Mouse (Mus musculus): ENCODE results near the gene Stxbp1.

Gene Stxbp1

GRCm38 (mm10) chr2:32875675-32876489 lies 28.8 kb upstream of the Stxbp1 start, which contains the start of gene Fam129b:
Gene Fam129b (plus strand): TSS chr2:32876114.
- in situ Hi-C loops (cut with MboI; ENCODE audit: low pct_unique_long_range_greater_than_20kb in 1 of 2, low sequenced_read_pairs in 2 of 2, unreplicated experiment in 1 of 2), result loop anchor here in 1 of 2 experiments (5.0 kb wide), 1 partner anchor 36 kb away; no protein-coding TSS in a partner anchor

DNA sequence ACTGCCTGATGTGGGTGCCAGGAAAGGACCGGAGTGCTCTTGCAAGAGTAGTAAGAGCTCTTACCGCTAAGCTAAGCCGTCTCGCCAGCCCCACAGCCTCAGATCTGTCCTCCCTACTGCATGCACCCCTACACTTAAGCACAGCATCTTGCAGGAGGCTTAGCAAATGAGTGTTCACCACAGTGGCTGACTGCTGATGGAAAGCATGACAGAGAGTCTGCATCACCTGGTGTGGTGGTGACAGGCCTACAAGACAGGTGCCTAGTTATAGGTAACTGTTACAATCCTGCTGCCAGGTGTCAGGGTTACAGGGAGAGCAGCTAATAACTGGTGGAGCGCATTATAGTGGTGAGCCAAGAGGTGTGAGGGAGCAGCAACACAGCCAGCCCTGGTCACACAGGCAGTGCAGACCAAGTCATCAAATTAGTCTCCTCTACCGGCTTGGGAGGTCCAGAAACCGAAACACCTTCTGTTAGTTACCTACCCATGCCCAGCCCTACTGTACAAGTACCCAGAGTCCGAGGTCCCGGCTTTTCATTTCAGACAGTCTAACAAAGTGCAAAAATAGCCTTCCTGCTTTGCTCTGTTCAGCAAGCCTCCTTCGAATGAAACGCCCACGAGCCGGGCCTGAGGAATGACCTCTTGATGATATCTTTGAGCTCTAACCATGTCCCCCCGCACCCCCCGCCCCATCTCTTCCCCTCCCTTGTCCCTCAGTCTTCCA lies 28.1 kb upstream of the Stxbp1 start:
- in situ Hi-C loops (cut with MboI; ENCODE audit: low pct_unique_long_range_greater_than_20kb in 1 of 2, low sequenced_read_pairs in 2 of 2, unreplicated experiment in 1 of 2), result loop anchor here in 1 of 2 experiments (5.0 kb wide), 1 partner anchor 37 kb away; no protein-coding TSS in a partner anchor

GRCm38 (mm10) chr2:32874070-32874469 lies 27.0 kb upstream of the Stxbp1 start:
- in situ Hi-C loops (cut with MboI; ENCODE audit: low pct_unique_long_range_greater_than_20kb in 1 of 2, low sequenced_read_pairs in 2 of 2, unreplicated experiment in 1 of 2), result no loop called here

- in situ Hi-C loops (cut with MboI; ENCODE audit: low pct_unique_long_range_greater_than_20kb in 1 of 2, low sequenced_read_pairs in 2 of 2, unreplicated experiment in 1 of 2), result no loop called here
Observed at GRCm38 (mm10) chr2:32870275-32871100, 23.4 kb upstream of the Stxbp1 start.

DNA sequence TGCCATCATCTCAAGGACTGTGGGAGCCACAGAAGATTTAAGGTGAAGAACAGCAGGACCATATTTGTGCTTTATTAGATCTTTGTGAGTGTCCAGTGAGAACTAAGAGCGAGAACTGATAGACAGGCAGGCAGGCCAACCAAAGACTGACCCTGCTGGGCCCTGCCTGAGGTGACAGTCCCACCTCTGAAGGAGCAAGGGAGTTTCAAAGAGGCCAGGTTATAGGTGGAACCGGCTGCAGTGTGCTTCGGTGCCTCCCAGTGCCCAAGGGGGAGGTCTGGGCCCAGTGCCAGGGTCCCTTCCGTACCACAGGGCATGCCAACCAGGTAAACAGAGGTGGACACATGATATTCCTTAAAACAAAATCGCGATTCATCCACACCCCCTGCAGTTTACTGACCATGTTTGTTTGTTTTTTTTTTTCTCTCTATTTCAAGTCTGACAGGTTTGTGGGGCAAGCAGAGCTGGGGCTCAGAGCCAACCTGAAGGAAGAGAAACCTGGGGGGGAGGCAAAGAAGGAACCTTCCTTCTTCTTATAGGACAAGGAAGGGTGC lies 22.8 kb upstream of the Stxbp1 start:
- in situ Hi-C loops (cut with MboI; ENCODE audit: low pct_unique_long_range_greater_than_20kb in 1 of 2, low sequenced_read_pairs in 2 of 2, unreplicated experiment in 1 of 2), result loop anchor here in 1 of 2 experiments (10.0 kb wide), 1 partner anchor 45 kb away; no protein-coding TSS in a partner anchor

DNA sequence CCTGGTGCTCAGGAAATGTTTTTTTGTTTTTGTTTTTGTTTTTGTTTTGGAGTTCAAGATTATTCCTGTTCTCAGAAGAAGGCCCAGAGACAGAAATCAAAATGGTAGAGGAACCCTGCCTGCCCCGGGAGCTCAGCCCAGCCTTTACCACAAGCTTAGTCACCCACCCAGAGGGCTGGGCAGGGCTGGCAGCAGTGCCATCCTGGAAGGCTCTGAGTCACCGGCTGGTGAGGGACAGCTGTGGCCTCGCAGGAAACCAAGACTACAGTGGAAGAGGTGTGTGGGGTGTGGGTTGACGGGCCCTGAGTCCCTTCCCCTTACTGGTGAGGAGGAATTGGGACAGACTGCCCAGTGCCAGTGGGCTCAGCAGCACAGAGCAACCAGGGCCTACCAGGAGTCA lies 20.3 kb upstream of the Stxbp1 start:
- in situ Hi-C loops (cut with MboI; ENCODE audit: low pct_unique_long_range_greater_than_20kb in 1 of 2, low sequenced_read_pairs in 2 of 2, unreplicated experiment in 1 of 2), result loop anchor here in 1 of 2 experiments (10.0 kb wide), 1 partner anchor 47 kb away; no protein-coding TSS in a partner anchor

DNA sequence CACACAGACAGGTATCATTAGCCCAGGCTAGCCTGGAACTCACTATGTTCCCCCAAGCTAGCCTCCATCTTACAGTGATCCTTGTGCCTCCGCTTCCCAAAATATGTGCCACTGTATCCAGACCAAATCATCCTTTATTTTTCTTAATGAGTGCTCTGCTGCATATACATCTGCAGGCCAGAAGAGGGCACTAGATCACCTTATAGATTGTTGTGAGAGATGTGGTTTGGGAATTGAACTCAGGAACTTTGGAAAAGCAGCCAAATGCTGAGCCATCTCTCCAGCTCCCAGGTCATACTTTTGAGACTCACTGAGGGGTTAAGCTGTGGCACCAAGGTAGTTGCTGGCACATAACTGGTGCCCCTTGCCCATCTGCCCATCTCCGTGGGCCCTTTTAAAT lies 17.7 kb upstream of the Stxbp1 start:
- in situ Hi-C loops (cut with MboI; ENCODE audit: low pct_unique_long_range_greater_than_20kb in 1 of 2, low sequenced_read_pairs in 2 of 2, unreplicated experiment in 1 of 2), result loop anchor here in 1 of 2 experiments (10.0 kb wide), 1 partner anchor 50 kb away; no protein-coding TSS in a partner anchor

GRCm38 (mm10) chr2:32863317-32863716 lies 16.3 kb upstream of the Stxbp1 start:
- in situ Hi-C loops (cut with MboI; ENCODE audit: low pct_unique_long_range_greater_than_20kb in 1 of 2, low sequenced_read_pairs in 2 of 2, unreplicated experiment in 1 of 2), result loop anchor here in 1 of 2 experiments (10.0 kb wide), 1 partner anchor 51 kb away; no protein-coding TSS in a partner anchor

DNA sequence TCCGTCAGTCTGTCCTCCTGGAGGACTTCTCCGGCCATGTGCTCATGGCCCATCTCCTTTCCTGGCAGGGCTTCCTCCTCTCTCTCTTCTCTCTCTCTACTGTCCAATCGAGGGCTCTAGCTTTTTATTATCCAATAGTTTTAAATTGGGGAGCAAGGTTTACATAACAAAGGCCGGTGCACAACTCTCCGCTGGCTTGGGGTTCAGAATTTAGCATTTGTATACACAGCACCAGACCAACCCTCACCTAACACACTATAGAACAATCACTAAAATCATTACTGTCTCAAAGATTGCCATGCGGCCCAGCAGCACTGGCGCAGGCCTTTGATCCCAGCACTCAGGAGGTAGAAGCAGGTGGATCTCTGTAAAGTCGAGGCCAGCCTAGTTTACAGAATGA lies 13.8 kb upstream of the Stxbp1 start:
- in situ Hi-C loops (cut with MboI; ENCODE audit: low pct_unique_long_range_greater_than_20kb in 1 of 2, low sequenced_read_pairs in 2 of 2, unreplicated experiment in 1 of 2), result loop anchor here in 1 of 2 experiments (10.0 kb wide), 1 partner anchor 54 kb away; no protein-coding TSS in a partner anchor

DNA sequence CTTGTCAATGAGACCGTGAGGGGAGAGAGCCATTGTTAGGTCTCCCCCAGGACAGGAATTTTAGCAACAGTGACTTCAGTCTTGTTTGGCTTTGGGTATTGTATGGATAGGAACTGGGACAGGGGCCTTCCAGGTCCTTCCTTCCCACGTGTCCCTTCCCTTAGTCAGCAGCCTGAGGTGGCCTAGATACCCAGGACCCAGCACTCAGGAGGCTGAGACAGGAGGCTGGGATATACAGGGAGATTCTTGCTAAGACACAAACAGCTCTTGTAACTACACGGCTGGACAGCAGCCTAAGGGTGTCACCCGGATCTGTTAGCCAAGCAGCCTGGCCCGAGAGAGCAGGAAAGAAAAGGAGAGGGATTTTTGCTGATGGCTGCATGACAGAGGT lies 12.6 kb upstream of the Stxbp1 start:
- in situ Hi-C loops (cut with MboI; ENCODE audit: low pct_unique_long_range_greater_than_20kb in 1 of 2, low sequenced_read_pairs in 2 of 2, unreplicated experiment in 1 of 2), result loop anchor here in 1 of 2 experiments (10.0 kb wide), 1 partner anchor 55 kb away; no protein-coding TSS in a partner anchor

- in situ Hi-C loops (cut with MboI; ENCODE audit: low pct_unique_long_range_greater_than_20kb in 1 of 2, low sequenced_read_pairs in 2 of 2, unreplicated experiment in 1 of 2), result no loop called here
Observed at GRCm38 (mm10) chr2:32859010-32859621, 12.1 kb upstream of the Stxbp1 start.

GRCm38 (mm10) chr2:32857584-32857983 lies 10.5 kb upstream of the Stxbp1 start:
- in situ Hi-C loops (cut with MboI; ENCODE audit: low pct_unique_long_range_greater_than_20kb in 1 of 2, low sequenced_read_pairs in 2 of 2, unreplicated experiment in 1 of 2), result no loop called here

- in situ Hi-C loops (cut with MboI; ENCODE audit: low pct_unique_long_range_greater_than_20kb in 1 of 2, low sequenced_read_pairs in 2 of 2, unreplicated experiment in 1 of 2), result no loop called here
Observed at GRCm38 (mm10) chr2:32855790-32856465, 8.9 kb upstream of the Stxbp1 start.

DNA sequence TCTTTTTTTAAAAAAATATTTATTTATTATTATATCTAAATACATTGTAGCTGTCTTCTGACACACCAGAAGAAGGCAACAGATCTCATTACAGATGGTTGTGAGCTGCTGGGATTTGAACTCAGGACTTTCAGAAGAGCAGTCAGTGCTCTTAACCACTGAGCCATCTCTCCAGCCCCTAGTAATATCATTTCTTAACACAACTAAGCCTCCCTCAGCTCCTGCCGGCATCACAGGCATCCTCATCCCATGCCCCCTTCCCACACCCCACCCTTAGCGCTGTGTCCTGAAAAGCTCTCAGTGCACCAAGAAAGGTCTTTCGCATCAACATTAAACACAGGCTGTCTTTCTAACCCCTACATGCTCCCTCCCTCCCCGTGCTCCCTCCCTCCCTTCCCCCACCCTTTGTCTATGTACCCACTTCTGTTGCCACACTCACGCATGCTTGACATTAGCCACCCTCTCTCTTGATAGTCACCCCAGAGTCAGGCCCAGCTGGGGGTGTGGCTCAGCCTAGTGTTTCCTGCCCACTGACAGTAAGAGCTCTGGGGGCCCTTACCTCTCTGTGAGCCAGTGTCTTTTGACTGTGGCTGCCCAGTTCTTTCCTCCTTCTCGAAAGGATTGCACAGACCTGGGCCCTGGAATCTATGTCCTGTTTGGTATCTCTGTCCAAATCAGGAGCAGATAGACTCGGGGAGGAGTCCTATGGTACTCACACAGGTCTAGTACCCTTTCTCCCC lies 8.2 kb upstream of the Stxbp1 start:
- in situ Hi-C loops (cut with MboI; ENCODE audit: low pct_unique_long_range_greater_than_20kb in 1 of 2, low sequenced_read_pairs in 2 of 2, unreplicated experiment in 1 of 2), result no loop called here

- in situ Hi-C loops (cut with MboI; ENCODE audit: low pct_unique_long_range_greater_than_20kb in 1 of 2, low sequenced_read_pairs in 2 of 2, unreplicated experiment in 1 of 2), result loop anchor here (5.0 kb wide), 2 partner anchors 72 to 77 kb away; partner anchors contain the start of genes Cfap157 (in 1 of the 2), Ptrh1 (in 1 of the 2) and Ttc16 (in 1 of the 2)
Observed at GRCm38 (mm10) chr2:32854206-32854605, 7.2 kb upstream of the Stxbp1 start.

GRCm38 (mm10) chr2:32853716-32854115 lies 6.7 kb upstream of the Stxbp1 start:
- in situ Hi-C loops (cut with MboI; ENCODE audit: low pct_unique_long_range_greater_than_20kb in 1 of 2, low sequenced_read_pairs in 2 of 2, unreplicated experiment in 1 of 2), result loop anchor here (5.0 kb wide), 2 partner anchors 71 to 76 kb away; partner anchors contain the start of genes Cfap157 (in 1 of the 2), Ptrh1 (in 1 of the 2) and Ttc16 (in 1 of the 2)

Measured in mouse embryonic stem cell (cell line).